Mouse (Mus musculus) limb, embryonic 11.5 days (tissue): ENCODE data around the gene Wnt11. TPM values are rescaled to one million over a fixed set of nuclear protein-coding genes. Genes with fewer than 3 reads are reported as not detected.
A peak's percentile ranks its signal among the peaks of the same experiment; 100 is the strongest.

Experiments used
- ATAC-seq: fragments of 200-750 bp; cut with Nextera tagmentation; 2 replicates; pipeline ENCODE4 v1.8.0; 2017; ENCODE audit warnings: low read depth; ENCODE audit not compliant: insufficient number of reproducible peaks, low FRiP score, low TSS enrichment
- DNase-seq: peaks from one replicate; pipeline ENCODE4 v3.0.0-alpha.2; 2015; ENCODE audit warnings: low spot score
- H3K27ac ChIP-seq: fragments of 300-500 bp; sonication (generic); replicated peaks from 2 replicates; pipeline ENCODE4 v1.5.1; 2014; ENCODE audit warnings: low read depth, mild to moderate bottlenecking, low read length
- H3K27me3 ChIP-seq: fragments of 300-500 bp; sonication (generic); 2 replicates; pipeline ENCODE4 v1.6.1; 2014; ENCODE audit warnings: mild to moderate bottlenecking, low read length, mixed read lengths; ENCODE audit not compliant: control insufficient read depth, insufficient read depth
- H3K36me3 ChIP-seq: fragments of 300-500 bp; sonication (generic); 2 replicates; pipeline ENCODE4 v1.6.1; 2014; ENCODE audit warnings: mild to moderate bottlenecking, low read length, moderate library complexity, mixed read lengths; ENCODE audit not compliant: control insufficient read depth, insufficient read depth
- H3K4me1 ChIP-seq: fragments of 300-500 bp; sonication (generic); 2 replicates; pipeline ENCODE4 v1.6.1; 2014; ENCODE audit warnings: low read length, mixed read lengths; ENCODE audit not compliant: control insufficient read depth, insufficient read depth
- H3K4me2 ChIP-seq: fragments of 300-500 bp; sonication (generic); 2 replicates; pipeline ENCODE4 v1.6.1; 2014; ENCODE audit warnings: low read depth, mild to moderate bottlenecking, moderate library complexity; ENCODE audit not compliant: severe bottlenecking
- H3K4me3 ChIP-seq: fragments of 300-500 bp; sonication (generic); 2 replicates; pipeline ENCODE4 v1.5.1; 2014; ENCODE audit warnings: low read depth, low read length
- H3K9ac ChIP-seq: fragments of 300-500 bp; sonication (generic); 2 replicates; pipeline ENCODE4 v1.6.1; 2014; ENCODE audit warnings: mild to moderate bottlenecking, low read length
- H3K9me3 ChIP-seq: fragments of 300-500 bp; sonication (generic); 2 replicates; pipeline ENCODE4 v1.6.1; 2016; ENCODE audit warnings: low read length; ENCODE audit not compliant: control insufficient read depth
- WGBS: fragments of 180-500 bp; shearing (Covaris S2); extraction: QIAGEN DNeasy Blood & Tissue Kit; methylation state at CpG from one replicate; pipeline ENCODE4 v1.1.7; 2014; 5-methylcytosine and 5-hydroxymethylcytosine counted together
- polyA plus RNA-seq: library from polyadenylated mRNA; unstranded; fragments of >200 nt; fragmentation: Nextera tagmentation; extraction: Ambion mirVana; gene quantifications from 2 replicates; pipeline ENCODE4 v1.2.1, GENCODE M21; 2014

Gene Wnt11
- polyA plus RNA-seq, 1 experiment from 2014 or later, result 22.2 TPM

DNA sequence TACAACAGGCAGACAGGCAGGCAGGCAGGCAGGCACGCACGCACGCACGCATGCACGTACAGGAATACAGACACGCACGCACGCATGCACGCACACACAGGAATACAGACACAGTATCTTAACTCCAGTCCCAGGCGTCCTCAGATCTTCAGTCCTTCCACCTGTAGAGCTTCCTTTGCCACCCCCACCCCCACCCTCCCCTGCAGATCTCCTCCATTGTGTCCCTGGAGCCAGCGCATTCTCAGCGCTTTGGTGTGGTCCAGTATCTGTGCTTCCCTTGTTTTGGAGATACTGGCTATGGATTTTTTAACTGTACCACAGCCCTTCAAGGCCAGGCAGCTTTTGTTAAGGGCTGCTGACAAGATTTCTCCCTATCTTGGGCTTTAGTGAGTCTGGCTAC lies 38.4 kb downstream of the Wnt11 start:
- Histone ChIP-seq H3K9ac (no peak overlapping the region), H3K4me2 (no peak overlapping the region), H3K4me1 (peaks cover 19% of the 10 kb centered on the region), H3K4me3 (no peak overlapping the region), H3K9me3 (no peaks in the 10 kb centered on the region), H3K27ac (no peak overlapping the region), H3K36me3 (no peaks in the 10 kb centered on the region), H3K27me3 (no peaks in the 10 kb centered on the region)
- 88% methylated on average over 12 of the region's 12 CpGs for WGBS
- DNase-seq (no peak), ATAC-seq (no peak)

DNA sequence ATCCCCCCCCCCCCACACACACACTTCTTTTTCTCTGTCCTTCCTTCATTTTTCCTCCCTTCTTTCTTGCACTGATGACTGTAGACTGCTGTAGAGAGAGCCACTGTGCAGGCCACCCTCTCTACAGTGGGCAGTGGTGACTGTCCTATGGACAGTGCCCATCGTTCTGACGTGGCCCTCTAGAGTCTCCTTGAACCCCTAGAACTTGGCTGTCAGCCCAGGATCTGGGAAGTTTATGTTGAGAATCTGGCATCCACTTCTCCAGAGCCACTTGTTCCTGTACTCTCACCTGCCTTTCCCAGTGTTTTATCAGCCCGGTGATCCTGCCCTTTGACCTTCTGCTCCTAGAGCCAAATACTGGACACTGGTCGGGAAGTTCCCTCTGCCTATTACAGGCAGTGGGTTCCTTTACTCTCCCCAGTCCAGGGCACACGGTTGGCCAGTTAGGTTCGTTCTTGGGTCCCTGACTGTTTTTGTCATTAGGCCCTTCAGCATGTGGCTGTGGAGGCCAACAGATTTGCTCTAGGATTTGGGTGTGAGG lies 39.6 kb downstream of the Wnt11 start:
- no peak overlapping the region for H3K4me2 ChIP-seq
- H3K27me3 ChIP-seq, result no peaks in the 10 kb centered on the region
- no peak overlapping the region for H3K27ac ChIP-seq
- DNase-seq (no peak), ATAC-seq (no peak)
- WGBS, result 61% methylated on average over 6 of the region's 6 CpGs
- H3K4me1 ChIP-seq, result peaks cover 19% of the 10 kb centered on the region
- no peaks in the 10 kb centered on the region for H3K9me3 ChIP-seq
- no peak overlapping the region for H3K4me3 ChIP-seq
- H3K9ac ChIP-seq, result no peak overlapping the region
- no peaks in the 10 kb centered on the region for H3K36me3 ChIP-seq

DNA sequence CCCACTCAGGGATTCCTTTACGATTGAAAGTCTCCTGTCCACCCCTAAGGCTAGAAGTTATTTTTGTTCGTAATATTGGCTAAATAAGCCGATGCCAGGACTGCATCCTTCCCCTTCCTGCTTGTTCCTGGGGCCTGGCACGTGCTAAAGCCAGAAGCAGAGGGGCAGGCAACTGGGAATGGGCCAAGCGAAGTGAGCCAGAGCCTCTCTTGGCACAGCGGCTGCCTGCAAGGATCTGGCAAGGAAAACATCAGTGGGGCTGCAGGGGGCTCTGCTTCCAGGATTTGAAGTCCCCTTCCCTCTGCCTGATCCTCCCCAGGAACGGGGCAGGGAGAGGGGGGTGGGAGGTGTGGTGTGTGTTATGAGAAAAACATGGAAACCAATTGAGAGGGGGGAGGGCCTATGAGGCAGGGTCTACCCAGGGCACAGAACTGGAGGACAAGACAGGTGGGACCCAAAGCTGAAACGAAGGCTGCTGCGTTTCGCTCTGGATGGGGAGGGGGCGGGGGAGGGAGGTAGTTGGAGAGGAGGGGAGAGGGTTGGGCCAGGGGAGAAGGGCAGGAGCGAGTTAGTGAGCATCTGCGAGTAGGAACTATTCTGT lies 40.6 kb downstream of the Wnt11 start:
- Histone ChIP-seq H3K36me3 (no peaks in the 10 kb centered on the region), H3K27me3 (no peaks in the 10 kb centered on the region), H3K27ac (no peak overlapping the region), H3K4me3 (no peak overlapping the region), H3K9me3 (no peaks in the 10 kb centered on the region), H3K9ac (no peak overlapping the region), H3K4me2 (no peak overlapping the region), H3K4me1 (peaks cover 22% of the 10 kb centered on the region)
- 23% methylated on average over 12 of the region's 13 CpGs for WGBS
- DNase-seq (peak; percentile 44), ATAC-seq (no peak)

DNA sequence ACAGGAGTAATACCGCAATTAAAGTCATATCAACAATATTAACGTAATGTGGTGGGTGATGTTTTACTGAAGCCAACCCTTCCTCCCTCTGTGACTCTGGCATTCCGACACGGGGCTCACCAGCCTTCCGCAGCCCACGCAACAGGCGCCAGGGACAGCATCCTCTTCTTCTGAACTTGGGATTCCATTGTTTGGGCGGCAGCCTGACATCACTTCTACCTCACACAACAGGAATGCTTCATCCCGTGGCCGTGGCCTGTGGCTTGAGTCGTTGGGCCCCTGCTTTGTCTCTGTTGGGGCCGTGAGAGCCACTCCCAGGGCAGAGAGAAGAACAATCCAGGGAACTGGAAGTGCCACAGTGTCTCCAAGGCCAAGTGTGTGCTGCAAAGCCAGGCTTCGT lies 41.2 kb downstream of the Wnt11 start:
- H3K9ac ChIP-seq, result no peak overlapping the region
- no peaks in the 10 kb centered on the region for H3K9me3 ChIP-seq
- no peak overlapping the region for H3K4me2 ChIP-seq
- DNase-seq (no peak), ATAC-seq (no peak)
- H3K4me1 ChIP-seq, result peaks cover 18% of the 10 kb centered on the region
- no peak overlapping the region for H3K4me3 ChIP-seq
- WGBS, result 45% methylated on average over 13 of the region's 13 CpGs
- H3K27ac ChIP-seq, result no peak overlapping the region
- H3K36me3 ChIP-seq, result no peaks in the 10 kb centered on the region
- H3K27me3 ChIP-seq, result no peaks in the 10 kb centered on the region

DNA sequence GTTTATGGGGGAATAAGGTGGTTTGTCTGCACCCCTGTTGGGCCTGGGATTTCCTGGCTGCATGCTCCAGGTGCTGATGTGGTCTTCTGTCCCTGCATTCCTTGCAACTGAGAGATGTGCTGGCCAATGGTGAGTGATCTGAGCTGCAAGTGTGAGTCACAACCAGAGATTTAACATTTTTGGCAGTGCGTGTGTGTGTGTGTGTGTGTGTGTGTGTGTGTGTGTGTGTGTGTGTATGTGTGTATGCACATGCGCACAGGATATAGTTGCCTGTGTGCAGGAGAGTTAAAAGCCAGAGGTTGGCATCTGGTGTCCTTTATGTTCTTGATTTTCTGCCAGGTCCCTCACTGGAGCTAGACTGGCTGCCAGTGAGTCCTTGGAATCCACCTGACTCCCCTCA lies 44.3 kb downstream of the Wnt11 start:
- WGBS, result 89% methylated on average over 2 of the region's 2 CpGs
- ATAC-seq (no peak), DNase-seq (no peak)
- no peak overlapping the region for H3K9ac ChIP-seq
- H3K4me1 ChIP-seq, result peaks cover 18% of the 10 kb centered on the region
- no peaks in the 10 kb centered on the region for H3K27me3 ChIP-seq
- H3K4me2 ChIP-seq, result no peak overlapping the region
- no peak overlapping the region for H3K4me3 ChIP-seq
- H3K9me3 ChIP-seq, result no peaks in the 10 kb centered on the region
- H3K27ac ChIP-seq, result no peak overlapping the region
- H3K36me3 ChIP-seq, result no peaks in the 10 kb centered on the region

DNA sequence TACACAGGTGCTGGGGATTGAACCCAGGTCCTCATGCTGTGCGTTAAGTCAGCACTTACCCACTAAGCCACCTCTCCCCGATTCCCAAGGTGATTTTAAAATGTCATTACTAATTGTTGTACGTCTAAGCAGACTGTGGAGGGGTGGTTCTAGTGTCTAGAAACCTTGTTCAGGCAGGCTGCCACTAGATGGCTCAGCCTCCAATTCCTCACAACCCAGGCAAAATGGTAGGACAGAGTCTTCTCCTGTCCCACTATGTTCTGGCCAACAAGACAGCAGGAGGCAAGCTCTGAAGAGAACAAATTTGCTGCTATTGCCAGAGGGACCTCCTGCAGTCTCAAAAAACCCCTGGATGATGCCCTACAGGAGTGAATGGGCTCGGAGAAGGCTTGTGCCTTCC lies 47.0 kb downstream of the Wnt11 start:
- Histone ChIP-seq H3K36me3 (no peaks in the 10 kb centered on the region), H3K4me1 (peaks cover 8% of the 10 kb centered on the region), H3K4me2 (no peak overlapping the region), H3K4me3 (no peak overlapping the region), H3K27ac (no peak overlapping the region), H3K27me3 (no peaks in the 10 kb centered on the region), H3K9me3 (no peaks in the 10 kb centered on the region), H3K9ac (no peak overlapping the region)
- WGBS, result 62% methylated on average over 4 of the region's 4 CpGs
- ATAC-seq, result no peak
- DNase-seq, result no peak

DNA sequence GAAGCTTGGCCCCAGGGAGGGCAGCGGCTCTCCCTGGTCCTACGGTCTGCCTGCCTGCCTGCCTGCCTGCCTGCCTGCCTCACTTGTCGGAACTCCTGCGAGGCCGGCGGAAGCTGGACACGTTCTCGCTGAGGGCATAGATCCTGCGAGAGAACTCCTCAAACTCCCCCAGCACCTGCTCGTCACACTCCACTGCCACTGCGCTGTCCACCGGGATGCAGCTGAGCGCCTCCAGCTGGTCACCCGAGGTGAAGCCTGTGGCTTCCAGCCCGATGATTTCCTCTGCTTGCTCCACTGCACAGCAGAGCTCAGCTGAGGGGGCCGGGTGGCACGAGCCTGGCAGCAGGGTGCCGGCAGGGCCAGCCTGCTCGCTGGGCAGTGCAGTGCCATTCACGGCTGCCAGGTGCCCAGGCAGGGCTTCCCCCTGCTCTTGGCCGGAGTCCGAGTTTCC lies 52.9 kb downstream of the Wnt11 start:
- H3K27ac ChIP-seq, result no peak overlapping the region
- H3K27me3 ChIP-seq, result no peaks in the 10 kb centered on the region
- no peaks in the 10 kb centered on the region for H3K36me3 ChIP-seq
- ATAC-seq (no peak), DNase-seq (no peak)
- no peak overlapping the region for H3K4me3 ChIP-seq
- H3K9me3 ChIP-seq, result no peaks in the 10 kb centered on the region
- H3K4me1 ChIP-seq, result peaks cover 11% of the 10 kb centered on the region; the same call in 1 of the 2 replicates
- H3K4me2 ChIP-seq, result no peak overlapping the region
- WGBS, result 59% methylated on average over 22 of the region's 22 CpGs
- H3K9ac ChIP-seq, result no peak overlapping the region

DNA sequence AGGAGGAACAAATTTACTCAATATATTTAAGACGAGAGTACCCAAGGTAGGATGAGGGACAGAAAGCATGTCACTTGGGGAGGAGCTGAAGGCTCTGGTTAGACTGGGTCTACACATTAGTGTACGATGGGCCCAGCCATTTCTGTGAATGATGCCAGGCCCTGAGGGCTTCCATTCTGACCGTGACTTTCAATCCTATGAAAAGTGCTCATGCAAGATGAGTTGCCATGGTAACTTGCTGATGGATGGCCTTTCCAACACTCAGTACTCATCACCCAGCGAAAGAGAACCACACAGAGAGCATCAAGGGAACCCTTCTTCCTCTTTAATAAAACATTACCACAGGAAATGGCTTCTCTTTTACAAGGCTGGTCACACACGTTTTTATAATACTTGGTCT lies 53.9 kb downstream of the Wnt11 start:
- Histone ChIP-seq H3K27ac (no peak overlapping the region), H3K9me3 (no peaks in the 10 kb centered on the region), H3K4me1 (peaks cover 11% of the 10 kb centered on the region; the same call in 1 of the 2 replicates), H3K9ac (no peak overlapping the region), H3K4me3 (no peak overlapping the region), H3K36me3 (no peaks in the 10 kb centered on the region), H3K27me3 (no peaks in the 10 kb centered on the region), H3K4me2 (no peak overlapping the region)
- DNase-seq, result no peak
- 54% methylated on average over 5 of the region's 5 CpGs for WGBS
- no peak for ATAC-seq

DNA sequence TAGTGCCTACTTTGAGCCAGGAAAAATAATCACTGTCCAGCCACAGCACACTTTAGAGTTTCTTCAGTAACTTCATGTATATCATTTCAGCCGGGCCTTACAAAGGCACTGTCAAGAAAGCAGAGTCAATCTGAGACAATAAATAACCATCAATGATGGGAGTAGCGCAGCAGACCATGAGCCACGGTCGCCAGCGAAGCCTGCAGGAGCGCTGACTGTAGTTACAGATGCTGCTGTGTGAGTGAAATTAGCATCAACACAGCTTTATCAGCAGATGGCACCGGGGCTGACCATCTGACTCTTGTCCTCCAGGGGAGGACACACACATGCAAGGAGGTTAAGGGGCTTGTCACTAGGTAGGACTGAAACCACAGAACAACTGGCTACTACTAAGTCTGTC lies 54.3 kb downstream of the Wnt11 start:
- H3K27ac ChIP-seq, result no peak overlapping the region
- WGBS, result 62% methylated on average over 7 of the region's 7 CpGs
- H3K9ac ChIP-seq, result no peak overlapping the region
- no peaks in the 10 kb centered on the region for H3K9me3 ChIP-seq
- no peaks in the 10 kb centered on the region for H3K36me3 ChIP-seq
- H3K27me3 ChIP-seq, result no peaks in the 10 kb centered on the region
- H3K4me2 ChIP-seq, result no peak overlapping the region
- ATAC-seq (no peak), DNase-seq (no peak)
- peaks cover 11% of the 10 kb centered on the region; the same call in 1 of the 2 replicates for H3K4me1 ChIP-seq
- H3K4me3 ChIP-seq, result no peak overlapping the region
